Mouse (Mus musculus) CH12.LX (cell line): ENCODE data around the gene Ak4. TPM values are rescaled to one million over a fixed set of nuclear protein-coding genes. Genes with fewer than 3 reads are reported as not detected.

Experiments used
- DNase-seq: peaks from one replicate; pipeline ENCODE4 v3.0.0-alpha.2; 2013; ENCODE audit errors: extremely low read depth
- H3K27ac ChIP-seq: 2 replicates; pipeline ENCODE4 v1.5.1; 2012; ENCODE audit warnings: low read depth, mild to moderate bottlenecking, control low read depth, moderate library complexity; ENCODE audit not compliant: insufficient read depth
- H3K27me3 ChIP-seq: replicated peaks from 2 replicates; pipeline ENCODE3; 2012; ENCODE audit warnings: inconsistent platforms
- H3K36me3 ChIP-seq, 2 experiments: replicated peaks in 1 of 2; 2 replicates each; pipeline versions ENCODE3 to v1.6.1; 2012; ENCODE audit warnings: inconsistent platforms in 1 of 2, low read length in 1 of 2, mild to moderate bottlenecking in 1 of 2, mixed read lengths in 1 of 2, moderate library complexity in 1 of 2; ENCODE audit not compliant: control insufficient read depth in 1 of 2, insufficient read depth in 1 of 2
- H3K4me1 ChIP-seq, 2 experiments: 2 replicates each; pipeline ENCODE4 v1.6.1; 2012; ENCODE audit warnings: inconsistent platforms in 1 of 2, moderate library complexity in 1 of 2; ENCODE audit not compliant: insufficient read depth in 2 of 2, control insufficient read depth in 1 of 2
- H3K4me2 ChIP-seq: 2 replicates; pipeline ENCODE4 v1.6.1; 2012; ENCODE audit warnings: low read depth, mild to moderate bottlenecking, control low read depth; ENCODE audit not compliant: poor library complexity, insufficient read depth, severe bottlenecking
- H3K4me3 ChIP-seq, 3 experiments: fragments of 150-350 bp in 1 of 3; sonication (generic) in 1 of 3; replicated peaks in 1 of 3; 2 replicates each; pipeline versions ENCODE3 to v1.5.1; 2011 to 2012; ENCODE audit warnings: low read depth in 2 of 3, low read length in 2 of 3, mild to moderate bottlenecking in 2 of 3, moderate library complexity in 2 of 3, control low read depth in 1 of 3, improper control_type of control experiment in 1 of 3, inconsistent platforms in 1 of 3, mixed read lengths in 1 of 3; ENCODE audit not compliant: poor library complexity in 1 of 3
- H3K79me2 ChIP-seq: replicated peaks from 2 replicates; pipeline ENCODE4 v1.6.1; 2012; ENCODE audit warnings: mild to moderate bottlenecking, moderate library complexity; ENCODE audit not compliant: control insufficient read depth, poor library complexity, insufficient read depth, severe bottlenecking; ENCODE audit errors: extremely low read depth
- H3K9ac ChIP-seq: 2 replicates; pipeline ENCODE4 v1.6.1; 2012; ENCODE audit warnings: low read depth, mild to moderate bottlenecking, control low read depth, moderate library complexity; ENCODE audit not compliant: insufficient read depth
- H3K9me3 ChIP-seq: replicated peaks from 2 replicates; pipeline ENCODE3; 2012; ENCODE audit warnings: low read length, inconsistent platforms, mixed read lengths
- CHD1 ChIP-seq: IDR thresholded peaks from 2 replicates; pipeline ENCODE4 v1.6.1; 2012; ENCODE audit warnings: low read depth, low read length, improper control_type of control experiment, inconsistent platforms
- CHD2 ChIP-seq: IDR thresholded peaks from 2 replicates; pipeline ENCODE4 v1.6.1; 2011; ENCODE audit warnings: low read length, improper control_type of control experiment
- CTCF ChIP-seq, 2 experiments: IDR thresholded peaks in 1 of 2; conservative IDR thresholded peaks in 1 of 2; 2 replicates each; pipeline ENCODE4 v1.5.1; 2011 to 2012; ENCODE audit warnings: low read depth in 2 of 2, low read length in 2 of 2, improper control_type of control experiment in 1 of 2, inconsistent platforms in 1 of 2, mild to moderate bottlenecking in 1 of 2, moderate library complexity in 1 of 2
- EP300 ChIP-seq: IDR thresholded peaks from 2 replicates; pipeline ENCODE4 v1.6.1; 2011; ENCODE audit warnings: low read length, improper control_type of control experiment
- IRF4 ChIP-seq: IDR thresholded peaks from 2 replicates; pipeline ENCODE4 v1.6.1; 2014; ENCODE audit warnings: low read depth, mild to moderate bottlenecking, inconsistent platforms, low read length, improper control_type of control experiment
- JUN ChIP-seq: IDR thresholded peaks from 2 replicates; pipeline ENCODE4 v1.6.1; 2011; ENCODE audit warnings: low read depth, mild to moderate bottlenecking, low read length, improper control_type of control experiment, moderate library complexity; ENCODE audit not compliant: insufficient read depth
- JUND ChIP-seq: conservative IDR thresholded peaks from 2 replicates; pipeline ENCODE4 v1.6.1; 2011; ENCODE audit warnings: low read depth, low read length, improper control_type of control experiment
- KAT2A ChIP-seq: IDR thresholded peaks from 2 replicates; pipeline ENCODE4 v1.6.1; 2012; ENCODE audit warnings: low read length, improper control_type of control experiment, inconsistent platforms; ENCODE audit not compliant: insufficient replicate concordance
- MAFK ChIP-seq: IDR thresholded peaks from 2 replicates; pipeline ENCODE4 v1.6.1; 2011; ENCODE audit warnings: low read length, improper control_type of control experiment; ENCODE audit not compliant: insufficient replicate concordance
- MEF2A ChIP-seq: IDR thresholded peaks from 2 replicates; pipeline ENCODE4 v1.6.1; 2014; ENCODE audit warnings: low read depth, mild to moderate bottlenecking, inconsistent platforms, low read length, improper control_type of control experiment, borderline replicate concordance
- NRF1 ChIP-seq: IDR thresholded peaks from 2 replicates; pipeline ENCODE4 v1.6.1; 2014; ENCODE audit warnings: low read depth, mild to moderate bottlenecking, inconsistent platforms, low read length, improper control_type of control experiment, moderate library complexity
- POLR2A ChIP-seq: IDR thresholded peaks from 2 replicates; pipeline ENCODE4 v1.6.1; 2011; ENCODE audit warnings: low read depth, mild to moderate bottlenecking, improper control_type of control experiment, low read length
- RAD21 ChIP-seq: IDR thresholded peaks from 2 replicates; pipeline ENCODE4 v1.6.1; 2011; ENCODE audit warnings: low read depth, mild to moderate bottlenecking, low read length, improper control_type of control experiment, moderate library complexity
- SIN3A ChIP-seq: IDR thresholded peaks from 2 replicates; pipeline ENCODE4 v1.6.1; 2012; ENCODE audit warnings: low read length, improper control_type of control experiment, inconsistent platforms
- SMC3 ChIP-seq: IDR thresholded peaks from 2 replicates; pipeline ENCODE4 v1.6.1; 2011; ENCODE audit warnings: low read depth, low read length, improper control_type of control experiment
- USF1 ChIP-seq: IDR thresholded peaks from 2 replicates; pipeline ENCODE4 v1.6.1; 2014; ENCODE audit warnings: low read depth, mild to moderate bottlenecking, inconsistent platforms, low read length, improper control_type of control experiment
- USF2 ChIP-seq: conservative IDR thresholded peaks from 2 replicates; pipeline ENCODE4 v1.6.1; 2011; ENCODE audit warnings: low read depth, low read length, improper control_type of control experiment
- ZC3H11A ChIP-seq: IDR thresholded peaks from 2 replicates; pipeline ENCODE4 v1.6.1; 2012; ENCODE audit warnings: low read depth, mild to moderate bottlenecking, inconsistent platforms, low read length, improper control_type of control experiment
- ZKSCAN1 ChIP-seq: IDR thresholded peaks from 2 replicates; pipeline ENCODE4 v1.6.1; 2012; ENCODE audit warnings: low read depth, inconsistent platforms, low read length, improper control_type of control experiment, borderline replicate concordance
- dilution Hi-C: fragments of 300-500 bp; cut with MboI; formaldehyde crosslinking; loops from 2 replicates; pipeline ENCODE4 v1.14.3; 2020; ENCODE audit warnings: low sequenced_read_pairs; ENCODE audit not compliant: extremely low pct_unique_long_range_greater_than_20kb, extremely low pct_ligation_motif_present
- in situ Hi-C: fragments of 300-500 bp; cut with MboI; formaldehyde crosslinking; loops from 3 replicates; pipeline ENCODE4 v1.14.3; 2019; ENCODE audit warnings: low sequenced_read_pairs, low pct_ligation_motif_present, low pct_unique_long_range_greater_than_20kb, mixed read lengths
- polyA plus RNA-seq: library from polyadenylated mRNA; unstranded; fragments of >175 nt; gene quantifications from 2 replicates; pipeline ENCODE4 v1.2.1, GENCODE M21; 2012; ENCODE audit warnings: low read depth; ENCODE audit not compliant: insufficient read length
- total RNA-seq, 2 experiments: library from RNA; depleted of rRNA; stranded (reverse); fragments of 300-350 nt in 1 of 2; fragments of >200 nt in 1 of 2; gene quantifications; 2 replicates each; pipeline ENCODE4 v1.2.3; 2012 to 2014

Ak4 gene
- total and polyA plus RNA-seq, 3 experiments, result 11.8 to 49.4 (median 23.0) TPM

GRCm38 (mm10) chr4:101469242-101469641 is 50.2 kb downstream of the Ak4 start:
- H3K27me3 ChIP-seq, result no peaks in the 10 kb centered on the region
- H3K4me3 ChIP-seq, result no peak overlapping the region
- DNase-seq, result no peak
- in situ Hi-C loops, result no loop called here
- H3K4me1 ChIP-seq, result no peaks in the 10 kb centered on the region
- no peak overlapping the region for H3K27ac ChIP-seq
- dilution Hi-C loops, result no loop called here
- peaks cover 0 to 20% of the 10 kb centered on the region in 2 experiments for H3K36me3 ChIP-seq
- H3K9me3 ChIP-seq, result no peaks in the 10 kb centered on the region
- H3K9ac ChIP-seq, result no peak overlapping the region
- TF ChIP-seq JUND, result no peak
- no peak for TF ChIP-seq MEF2A
- no peak for TF ChIP-seq EP300
- no peak for TF ChIP-seq NRF1
- no peak for TF ChIP-seq POLR2A
- TF ChIP-seq CHD2, result no peak
- no peak for TF ChIP-seq JUN
- H3K79me2 ChIP-seq, result no peaks in the 10 kb centered on the region
- no peak overlapping the region for H3K4me2 ChIP-seq

- no peak overlapping the region for H3K27ac ChIP-seq
- no peaks in the 10 kb centered on the region for H3K4me1 ChIP-seq
- in situ Hi-C loops (no loop called here), dilution Hi-C loops (no loop called here)
- H3K9me3 ChIP-seq, result no peaks in the 10 kb centered on the region
- H3K79me2 ChIP-seq, result no peaks in the 10 kb centered on the region
- peaks cover 0 to 9% of the 10 kb centered on the region in 2 experiments for H3K36me3 ChIP-seq
- no peak overlapping the region for H3K4me3 ChIP-seq
- DNase-seq, result peak; percentile 16
- no peak overlapping the region for H3K9ac ChIP-seq
- TF ChIP-seq USF2, result no peak
- no peak for TF ChIP-seq POLR2A
- TF ChIP-seq ZC3H11A, result no peak
- peak; percentile 69 for TF ChIP-seq SMC3
- peak; percentile 38 to 77; a peak in 3 of 4 replicates for TF ChIP-seq CTCF (conservative IDR thresholded peaks at IDR 0.05 in 1 of 2, IDR thresholded peaks at IDR 0.05 in 1 of 2; ENCODE audit: low read depth in 2 of 2, low read length in 2 of 2)
- peak; percentile 67 for TF ChIP-seq RAD21
- TF ChIP-seq, all 38 proteins: peak for 3
- Histone ChIP-seq H3K27me3 (no peaks in the 10 kb centered on the region), H3K4me2 (no peak overlapping the region)
Measured at GRCm38 (mm10) chr4:101470543-101470942, 51.5 kb downstream of the Ak4 start.

GRCm38 (mm10) chr4:101472767-101473166 is 53.7 kb downstream of the Ak4 start:
- no peak overlapping the region for H3K9ac ChIP-seq
- no peak overlapping the region for H3K4me2 ChIP-seq
- DNase-seq, result no peak
- no peaks in the 10 kb centered on the region for H3K4me1 ChIP-seq
- no peaks in the 10 kb centered on the region for H3K27me3 ChIP-seq
- H3K27ac ChIP-seq, result no peak overlapping the region
- no peaks in the 10 kb centered on the region for H3K9me3 ChIP-seq
- H3K4me3 ChIP-seq, result no peak overlapping the region
- no peaks in the 10 kb centered on the region for H3K36me3 ChIP-seq
- dilution Hi-C loops (no loop called here), in situ Hi-C loops (no loop called here)
- H3K79me2 ChIP-seq, result no peaks in the 10 kb centered on the region
- no peak for TF ChIP-seq ZKSCAN1
- TF ChIP-seq SIN3A, result no peak
- no peak for TF ChIP-seq MAFK
- TF ChIP-seq KAT2A, result no peak
- TF ChIP-seq IRF4, result no peak
- TF ChIP-seq CHD1, result no peak
- TF ChIP-seq USF1, result no peak
